Mouse (Mus musculus): ENCODE measurements at regions not wholly inside any gene's neighbourhood (a gene's known extent, or its start where the extent isn't known, plus 50 kb on each side); places are given as distances from the start of the nearest gene placed in this dataset.

GRCm38 (mm10) chr13:44028081-44028480 lies 243.5 kb downstream of the Cd83 start:
- TF ChIP-seq CTCF (IDR thresholded peaks at IDR 0.05; ENCODE audit: extremely low read depth, insufficient read depth, low read length) (no peak), POLR2A (IDR thresholded peaks at IDR 0.05; ENCODE audit: extremely low read depth, insufficient read depth, low read length) (no peak)
